ENCODE assay signal across 7 mouse cellular contexts in genomic region chr16:22856773-22857172, GRCm38 (mm10). TPM values are rescaled to one million over a fixed set of nuclear protein-coding genes. Genes with fewer than 3 reads are reported as not detected.
A peak's percentile ranks its signal among the peaks of the same experiment; 100 is the strongest.
DNase-seq lines count a peak whose midpoint lies in the region; ATAC-seq lines count a peak whose summit lies in the region.

No protein-coding gene starts in this region.

- 0 out of 2 replicates have a peak, but pooled peaks cover 5% of the 10 kb centered on the region for H3K36me3 ChIP-seq in embryonic facial prominence, embryonic 14.5 days (ENCODE audit: control insufficient read depth, insufficient read depth, low read length)
- no peaks in the 10 kb centered on the region for H3K36me3 ChIP-seq in limb, embryonic 11.5 days (ENCODE audit: control insufficient read depth, insufficient read depth, low read length)
- peaks cover 2% of the 10 kb centered on the region; the same call in 1 of the 2 replicates for H3K36me3 ChIP-seq in neural tube, embryonic 15.5 days

- H3K9me3 ChIP-seq in embryonic facial prominence, embryonic 14.5 days (ENCODE audit: control insufficient read depth, low read length): no peaks in the 10 kb centered on the region
- no peaks in the 10 kb centered on the region for H3K9me3 ChIP-seq in limb, embryonic 11.5 days (ENCODE audit: control insufficient read depth, low read length)
- no peaks in the 10 kb centered on the region for H3K9me3 ChIP-seq in neural tube, embryonic 15.5 days (replicated peaks)

- DNase-seq in spleen, adult 12 weeks (ENCODE audit: low spot score): peak; percentile 21
- DNase-seq in spleen, adult 18-20 months: no peak
- no peak for DNase-seq in embryonic facial prominence, embryonic 14.5 days (ENCODE audit: low spot score)
- no peak for DNase-seq in limb, embryonic 11.5 days (ENCODE audit: low spot score)
- DNase-seq in frontal cortex, postnatal 14 days (ENCODE audit: low spot score in 2 of 2): no peak
- no peak for DNase-seq in left cerebral cortex, postnatal 36 days (ENCODE audit: low spot score in 2 of 2)

- peak overlapping the region; percentile 76 for H3K4me2 ChIP-seq in embryonic facial prominence, embryonic 14.5 days (ENCODE audit: low read depth, low read length)
- H3K4me2 ChIP-seq in limb, embryonic 11.5 days (ENCODE audit: low read depth, severe bottlenecking): peak overlapping the region; percentile 71
- peak overlapping the region; percentile 69 for H3K4me2 ChIP-seq in neural tube, embryonic 15.5 days

- ATAC-seq in embryonic facial prominence, embryonic 14.5 days (ENCODE audit: low read depth): no peak
- ATAC-seq in limb, embryonic 11.5 days (ENCODE audit: insufficient number of reproducible peaks, low FRiP score, low TSS enrichment, low read depth): no peak
- ATAC-seq in neural tube, embryonic 15.5 days (ENCODE audit: low FRiP score): no peak

- H3K27me3 ChIP-seq in embryonic facial prominence, embryonic 14.5 days (replicated peaks; ENCODE audit: control insufficient read depth, insufficient read depth, low read length): no peaks in the 10 kb centered on the region
- no peaks in the 10 kb centered on the region for H3K27me3 ChIP-seq in limb, embryonic 11.5 days (ENCODE audit: control insufficient read depth, insufficient read depth, low read length)
- H3K27me3 ChIP-seq in neural tube, embryonic 15.5 days (replicated peaks): no peaks in the 10 kb centered on the region

- H3K9ac ChIP-seq in embryonic facial prominence, embryonic 14.5 days (ENCODE audit: low read depth, low read length): peak overlapping the region; percentile 72
- H3K9ac ChIP-seq in limb, embryonic 11.5 days (ENCODE audit: low read length): peak overlapping the region; percentile 53
- peak overlapping the region; percentile 51 for H3K9ac ChIP-seq in neural tube, embryonic 15.5 days (replicated peaks)

- H3K27ac ChIP-seq in embryonic facial prominence, embryonic 14.5 days (replicated peaks; ENCODE audit: low read depth, low read length): peak overlapping the region; percentile 69; the same call in 1 of the 2 replicates
- H3K27ac ChIP-seq in limb, embryonic 11.5 days (replicated peaks; ENCODE audit: low read depth, low read length): no peak overlapping the region
- H3K27ac ChIP-seq in neural tube, embryonic 15.5 days (replicated peaks): peak overlapping the region; percentile 75

- intact Hi-C loops in left cerebral cortex, postnatal 36 days (cut with DNase I): loop anchor here (5.0 kb wide), 1 partner anchor 271 kb away; the partner anchor contains the start of gene Rfc4

- WGBS in embryonic facial prominence, embryonic 14.5 days: 11% methylated on average over 9 of the region's 9 CpGs
- 12% methylated on average over 9 of the region's 9 CpGs for WGBS in limb, embryonic 11.5 days
- WGBS in neural tube, embryonic 15.5 days: 14% methylated on average over 9 of the region's 9 CpGs

- peak overlapping the region; percentile 84 for H3K4me3 ChIP-seq in embryonic facial prominence, embryonic 14.5 days (ENCODE audit: low read depth, low read length)
- peak overlapping the region; percentile 96 for H3K4me3 ChIP-seq in limb, embryonic 11.5 days (ENCODE audit: low read depth, low read length)
- peak overlapping the region; percentile 96 for H3K4me3 ChIP-seq in neural tube, embryonic 15.5 days (replicated peaks)

- peaks cover 11% of the 10 kb centered on the region for H3K4me1 ChIP-seq in embryonic facial prominence, embryonic 14.5 days (ENCODE audit: control insufficient read depth, insufficient read depth, low read length)
- H3K4me1 ChIP-seq in limb, embryonic 11.5 days (ENCODE audit: control insufficient read depth, insufficient read depth, low read length): peaks cover 5% of the 10 kb centered on the region
- peaks cover 20% of the 10 kb centered on the region for H3K4me1 ChIP-seq in neural tube, embryonic 15.5 days

RNA-seq across cellular contexts. Expression of gene Tbccd1, which starts 0.7 kb away (rescaled TPM):
- 26.8 and 28.0 TPM in 2 replicates for polyA plus RNA-seq in embryonic facial prominence, embryonic 14.5 days (2014; fragmentation: Nextera tagmentation; extraction: Ambion mirVana)
- polyA plus RNA-seq in limb, embryonic 11.5 days (2014; fragmentation: Nextera tagmentation; extraction: Ambion mirVana): 37.9 and 39.9 TPM in 2 replicates
- polyA plus RNA-seq in neural tube, embryonic 15.5 days (2015; fragmentation: Nextera tagmentation; extraction: Ambion mirVana): 19.5 and 23.2 TPM in 2 replicates
- 10 to 100 TPM; 13.8 to 16.3 TPM for total RNA-seq in left cerebral cortex, postnatal 36 days (2021)

RNA-seq across cellular contexts. Expression of gene Dnajb11, which starts 0.9 kb away (rescaled TPM):
- 100 and 108 TPM in 2 replicates for polyA plus RNA-seq in embryonic facial prominence, embryonic 14.5 days (2014; fragmentation: Nextera tagmentation; extraction: Ambion mirVana)
- polyA plus RNA-seq in limb, embryonic 11.5 days (2014; fragmentation: Nextera tagmentation; extraction: Ambion mirVana): 106 and 112 TPM in 2 replicates
- polyA plus RNA-seq in neural tube, embryonic 15.5 days (2015; fragmentation: Nextera tagmentation; extraction: Ambion mirVana): 106 and 110 TPM in 2 replicates
- total RNA-seq in left cerebral cortex, postnatal 36 days (2021): 10 to 100 TPM; 64.7 to 71.8 TPM

RNA-seq across cellular contexts. Expression of gene Ahsg, which starts 34.3 kb away (rescaled TPM):
- 0.16 TPM in 1 of 2 replicates, not detected in the other for polyA plus RNA-seq in embryonic facial prominence, embryonic 14.5 days (2014; fragmentation: Nextera tagmentation; extraction: Ambion mirVana)
- polyA plus RNA-seq in limb, embryonic 11.5 days (2014; fragmentation: Nextera tagmentation; extraction: Ambion mirVana): not detected in 2 replicates
- 0.87 and 2.5 TPM in 2 replicates for polyA plus RNA-seq in neural tube, embryonic 15.5 days (2015; fragmentation: Nextera tagmentation; extraction: Ambion mirVana)
- not detected for total RNA-seq in left cerebral cortex, postnatal 36 days (2021)

RNA-seq across cellular contexts. Expression of gene Crygs, which starts 45.4 kb away (rescaled TPM):
- not detected in 2 replicates for polyA plus RNA-seq in embryonic facial prominence, embryonic 14.5 days (2014; fragmentation: Nextera tagmentation; extraction: Ambion mirVana)
- not detected in 2 replicates for polyA plus RNA-seq in limb, embryonic 11.5 days (2014; fragmentation: Nextera tagmentation; extraction: Ambion mirVana)
- polyA plus RNA-seq in neural tube, embryonic 15.5 days (2015; fragmentation: Nextera tagmentation; extraction: Ambion mirVana): not detected in 2 replicates
- total RNA-seq in left cerebral cortex, postnatal 36 days (2021): not detected
